Mouse (Mus musculus): ENCODE measurements around the gene Mettl16. TPM values are rescaled to one million over a fixed set of nuclear protein-coding genes. Genes with fewer than 3 reads are reported as not detected.

The Mettl16 gene
- 26.1 to 29.5 TPM (median 28.1 TPM) in 3 replicates for total RNA-seq (2017)

GRCm38 (mm10) chr11:74770595-74771207 lies at the start of gene Mettl16:
Gene Mettl16, plus strand, starts transcription at chr11:74770830.
- peak; percentile 97 for ATAC-seq (replicated peaks; ENCODE audit: insufficient number of reproducible peaks, low FRiP score, low TSS enrichment, poor library complexity, severe bottlenecking)

- no peak for ATAC-seq (replicated peaks; ENCODE audit: insufficient number of reproducible peaks, low FRiP score, low TSS enrichment, poor library complexity, severe bottlenecking)
Observed at GRCm38 (mm10) chr11:74721141-74721540, 49.5 kb upstream of the Mettl16 start.

GRCm38 (mm10) chr11:74721971-74722370 lies 48.7 kb upstream of the Mettl16 start:
- no peak for ATAC-seq (replicated peaks; ENCODE audit: insufficient number of reproducible peaks, low FRiP score, low TSS enrichment, poor library complexity, severe bottlenecking)

GRCm38 (mm10) chr11:74723357-74724234 lies 47.0 kb upstream of the Mettl16 start:
- ATAC-seq (replicated peaks; ENCODE audit: insufficient number of reproducible peaks, low FRiP score, low TSS enrichment, poor library complexity, severe bottlenecking) = peak; percentile 83

GRCm38 (mm10) chr11:74724235-74724791 lies 46.3 kb upstream of the Mettl16 start, which contains the start of gene Pafah1b1:
Gene Pafah1b1, minus strand, starts transcription at chr11:74724670.
- ATAC-seq (replicated peaks; ENCODE audit: insufficient number of reproducible peaks, low FRiP score, low TSS enrichment, poor library complexity, severe bottlenecking) = peak; percentile 79

GRCm38 (mm10) chr11:74725181-74725580 lies 45.4 kb upstream of the Mettl16 start:
- ATAC-seq (replicated peaks; ENCODE audit: insufficient number of reproducible peaks, low FRiP score, low TSS enrichment, poor library complexity, severe bottlenecking) = no peak

GRCm38 (mm10) chr11:74734917-74735316 lies 35.7 kb upstream of the Mettl16 start:
- no peak for ATAC-seq (replicated peaks; ENCODE audit: insufficient number of reproducible peaks, low FRiP score, low TSS enrichment, poor library complexity, severe bottlenecking)

- ATAC-seq (replicated peaks; ENCODE audit: insufficient number of reproducible peaks, low FRiP score, low TSS enrichment, poor library complexity, severe bottlenecking) = no peak
Observed at GRCm38 (mm10) chr11:74737861-74738260, 32.8 kb upstream of the Mettl16 start.

GRCm38 (mm10) chr11:74748022-74748421 lies 22.6 kb upstream of the Mettl16 start:
- ATAC-seq (replicated peaks; ENCODE audit: insufficient number of reproducible peaks, low FRiP score, low TSS enrichment, poor library complexity, severe bottlenecking) = no peak

- no peak for ATAC-seq (replicated peaks; ENCODE audit: insufficient number of reproducible peaks, low FRiP score, low TSS enrichment, poor library complexity, severe bottlenecking)
Observed at GRCm38 (mm10) chr11:74749241-74749640, 21.4 kb upstream of the Mettl16 start.

GRCm38 (mm10) chr11:74750662-74751351 lies 19.8 kb upstream of the Mettl16 start:
- ATAC-seq (replicated peaks; ENCODE audit: insufficient number of reproducible peaks, low FRiP score, low TSS enrichment, poor library complexity, severe bottlenecking) = no peak

GRCm38 (mm10) chr11:74751352-74752066 lies 19.1 kb upstream of the Mettl16 start:
- no peak for ATAC-seq (replicated peaks; ENCODE audit: insufficient number of reproducible peaks, low FRiP score, low TSS enrichment, poor library complexity, severe bottlenecking)

GRCm38 (mm10) chr11:74756631-74757030 lies 14.0 kb upstream of the Mettl16 start:
- no peak for ATAC-seq (replicated peaks; ENCODE audit: insufficient number of reproducible peaks, low FRiP score, low TSS enrichment, poor library complexity, severe bottlenecking)

- ATAC-seq (replicated peaks; ENCODE audit: insufficient number of reproducible peaks, low FRiP score, low TSS enrichment, poor library complexity, severe bottlenecking) = no peak
Observed at GRCm38 (mm10) chr11:74761011-74761705, 9.5 kb upstream of the Mettl16 start.

- ATAC-seq (replicated peaks; ENCODE audit: insufficient number of reproducible peaks, low FRiP score, low TSS enrichment, poor library complexity, severe bottlenecking) = no peak
Observed at GRCm38 (mm10) chr11:74763960-74764625, 6.5 kb upstream of the Mettl16 start.

GRCm38 (mm10) chr11:74767469-74767868 lies 3.2 kb upstream of the Mettl16 start:
- no peak for ATAC-seq (replicated peaks; ENCODE audit: insufficient number of reproducible peaks, low FRiP score, low TSS enrichment, poor library complexity, severe bottlenecking)

GRCm38 (mm10) chr11:74768045-74768444 lies 2.6 kb upstream of the Mettl16 start:
- no peak for ATAC-seq (replicated peaks; ENCODE audit: insufficient number of reproducible peaks, low FRiP score, low TSS enrichment, poor library complexity, severe bottlenecking)

All from monocyte, adult 5-6 weeks (primary cell).